Mouse (Mus musculus): ENCODE results near the gene Myo7a.

DNA sequence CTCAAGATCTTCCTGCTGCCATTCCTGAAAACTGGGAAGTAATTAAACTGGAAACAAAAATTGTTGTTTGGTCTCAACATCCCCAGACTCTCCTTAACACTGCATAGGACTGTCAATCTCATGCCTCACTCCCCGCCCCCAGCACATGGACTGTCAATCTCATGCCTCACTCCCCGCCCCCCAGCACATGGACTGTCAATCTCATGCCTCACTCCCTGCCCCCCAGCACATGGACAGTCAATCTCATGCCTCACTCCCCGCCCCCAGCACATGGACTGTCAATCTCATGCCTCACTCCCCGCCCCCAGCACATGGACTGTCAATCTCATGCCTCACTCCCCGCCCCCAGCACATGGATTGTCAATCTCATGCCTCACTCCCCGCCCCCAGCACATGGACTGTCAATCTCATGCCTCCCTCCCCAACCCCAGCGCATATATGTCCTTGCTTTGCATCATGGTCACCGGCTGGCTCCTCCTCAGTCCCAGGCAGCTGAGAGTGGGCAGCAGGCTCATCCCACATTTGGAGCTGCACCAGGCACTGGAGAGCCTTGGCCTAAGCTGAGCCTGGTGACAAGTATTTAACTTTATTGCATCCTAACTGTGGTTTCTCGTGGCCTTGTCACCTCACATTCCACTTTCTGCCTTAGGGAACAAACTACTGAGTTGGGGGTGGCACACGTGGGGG lies 29.5 kb upstream of the Myo7a start:
- TF ChIP-seq CTCF (IDR thresholded peaks at IDR 0.05; ENCODE audit: low read depth, low read length) (no peak), POLR2A (IDR thresholded peaks at IDR 0.05; ENCODE audit: insufficient read depth, low read length) (no peak)
